Mouse (Mus musculus) gastrocnemius, postnatal 14 days (tissue): Measurements from ENCODE around the gene Arpc1a. TPM values are rescaled to one million over a fixed set of nuclear protein-coding genes. Genes with fewer than 3 reads are reported as not detected.
A peak's percentile ranks its signal among the peaks of the same experiment; 100 is the strongest.
"Not testable (repeated sequence)": the region's sequence is repeated elsewhere in the genome, so short reads cannot be mapped to it uniquely, and the experiment has no call there.

Experiments
- DNase-seq: peaks from one replicate; pipeline ENCODE4 v3.0.0; 2021; ENCODE audit warnings: mixed read lengths
- intact Hi-C: fragments of 180-260 bp; cut with DNase I; formaldehyde crosslinking; loops from one replicate; pipeline ENCODE4 v1.15.1; 2025; ENCODE audit warnings: low total_unique reads
- total RNA-seq, 2 experiments: library from RNA; stranded (reverse); gene quantifications; 2 replicates each; pipeline ENCODE4 v1.2.3; 2021

Gene Arpc1a
- total RNA-seq, 2 experiments from 2014 or later: 32.9 to 38.3 TPM

GRCm38 (mm10) chr5:145130191-145130590 lies 46.6 kb downstream of the Arpc1a start:
- intact Hi-C loops: no loop called here
- no peak for DNase-seq

- DNase-seq: no peak
- intact Hi-C loops: no loop called here
These were observed 47.4 kb downstream of the Arpc1a start for GRCm38 (mm10) chr5:145130995-145131394.

GRCm38 (mm10) chr5:145133275-145133674 lies 49.6 kb downstream of the Arpc1a start:
- intact Hi-C loops, DNase-seq: not testable (repeated sequence)

GRCm38 (mm10) chr5:145138836-145139235 lies 55.2 kb downstream of the Arpc1a start:
- no peak for DNase-seq
- intact Hi-C loops: no loop called here

GRCm38 (mm10) chr5:145139571-145140519 lies 56.2 kb downstream of the Arpc1a start, which contains the start of the genes Pdap1 and Bud31:
Gene Pdap1 (minus strand): TSS chr5:145140238.
Gene Bud31 (plus strand): TSS chr5:145140362.
- peak; percentile 94 for DNase-seq
- intact Hi-C loops: no loop called here

GRCm38 (mm10) chr5:145140611-145141010 lies 57.0 kb downstream of the Arpc1a start:
- no peak for DNase-seq
- intact Hi-C loops: no loop called here

- intact Hi-C loops: no loop called here
- DNase-seq: no peak
These were observed 64.1 kb downstream of the Arpc1a start for GRCm38 (mm10) chr5:145147748-145148147.

- intact Hi-C loops: no loop called here
- no peak for DNase-seq
These were observed 65.7 kb downstream of the Arpc1a start for GRCm38 (mm10) chr5:145149294-145149693.

GRCm38 (mm10) chr5:145152690-145153089 lies 69.1 kb downstream of the Arpc1a start:
- no peak for DNase-seq
- intact Hi-C loops: no loop called here

Other genes starting within 250 kb of the Arpc1a start
- gene Smurf1, start 118.0 kb upstream of the Arpc1a start, total RNA-seq: 10 to 100 TPM; 11.0 to 13.1 TPM
- not detected for gene Gm4871, start 51.1 kb upstream of the Arpc1a start, total RNA-seq
- not detected for gene 1700018F24Rik, start 40.8 kb upstream of the Arpc1a start, total RNA-seq
- not detected for gene Kpna7, start 200 bp downstream of the Arpc1a start, total RNA-seq
- gene Arpc1b, start 30.4 kb downstream of the Arpc1a start, total RNA-seq: 10 to 100 TPM; 58.6 to 66.5 TPM
- 10 to 100 TPM; 55.4 to 58.5 TPM for gene Pdap1, start 56.4 kb downstream of the Arpc1a start, total RNA-seq
- gene Bud31, start 56.5 kb downstream of the Arpc1a start, total RNA-seq: 10 to 100 TPM; 59.0 to 59.8 TPM
- gene Ptcd1, start 83.3 kb downstream of the Arpc1a start, total RNA-seq: 1 to 10 TPM; 9.7 to 9.8 TPM
- gene Cpsf4, start 83.4 kb downstream of the Arpc1a start, total RNA-seq: 1 to 10 TPM; 7.1 to 8.8 TPM
- gene Atp5j2, start 108.2 kb downstream of the Arpc1a start, total RNA-seq: 100 to 1,000 TPM; 553 to 667 TPM
- gene Zkscan14, start 118.0 kb downstream of the Arpc1a start, total RNA-seq: 1 to 10 TPM; 7.5 to 8.1 TPM
- gene Zkscan5, start 120.7 kb downstream of the Arpc1a start, total RNA-seq: 1 to 10 TPM; 7.8 to 8.2 TPM
- gene Zfp655, start 147.9 kb downstream of the Arpc1a start, total RNA-seq: 10 to 100 TPM; 11.1 to 13.4 TPM
- gene Zscan25, start 196.7 kb downstream of the Arpc1a start, total RNA-seq: 1 to 10 TPM; 8.0 to 8.8 TPM